8 mouse cellular contexts compared by ENCODE assay signal in genomic region chr15:77336287-77336967, GRCm38 (mm10). TPM values are rescaled to one million over a fixed set of nuclear protein-coding genes. Genes with fewer than 3 reads are reported as not detected.
A peak's percentile ranks its signal among the peaks of the same experiment; 100 is the strongest.
DNase-seq lines count a peak whose midpoint lies in the region; ATAC-seq and TF ChIP-seq lines count a peak whose summit lies in the region.

No protein-coding gene starts in this region.

- H3K27ac ChIP-seq in cerebellum, adult 2 months (ENCODE audit: insufficient read depth, low read length) = peak overlapping the region; percentile 15; the same call in 1 of the 2 replicates
- peak overlapping the region; percentile 56 for H3K27ac ChIP-seq in liver, embryonic 16.5 days (ENCODE audit: low read length)
- peak overlapping the region; percentile 60 for H3K27ac ChIP-seq in neural tube, embryonic 15.5 days (replicated peaks)

- H3K4me1 ChIP-seq in cerebellum, adult 2 months (ENCODE audit: control insufficient read depth, insufficient read depth, low read length) = no peaks in the 10 kb centered on the region; the same call in 1 of the 2 replicates
- H3K4me1 ChIP-seq in liver, embryonic 16.5 days (ENCODE audit: control insufficient read depth, low read depth, low read length) = no peaks in the 10 kb centered on the region
- peaks cover 23% of the 10 kb centered on the region for H3K4me1 ChIP-seq in neural tube, embryonic 15.5 days

- peak overlapping the region; percentile 79 for H3K4me3 ChIP-seq in cerebellum, adult 2 months (replicated peaks; ENCODE audit: insufficient read depth, low read depth, low read length)
- H3K4me3 ChIP-seq in liver, embryonic 16.5 days (ENCODE audit: low read depth, low read length) = peak overlapping the region; percentile 41
- H3K4me3 ChIP-seq in neural tube, embryonic 15.5 days (replicated peaks) = peak overlapping the region; percentile 39

- no peaks in the 10 kb centered on the region for H3K36me3 ChIP-seq in liver, embryonic 16.5 days (ENCODE audit: control insufficient read depth, insufficient read depth)
- H3K36me3 ChIP-seq in neural tube, embryonic 15.5 days = no peaks in the 10 kb centered on the region

- peak; percentile 89 for DNase-seq in Muller cell, postnatal 12 days (ENCODE audit: inconsistent ontology term)
- DNase-seq in cerebellum, adult 2 months = peak; percentile 81 to 90
- DNase-seq in forelimb bud, embryonic 11.5 days (ENCODE audit: low read depth, low spot score) = peak; percentile 91
- DNase-seq in heart, postnatal 36 days = peak; percentile 95
- DNase-seq in layer of hippocampus, adult 18-20 months (ENCODE audit: low spot score in 2 of 2) = peak; percentile 71 to 85
- DNase-seq in thymus, postnatal 14 days = peak; percentile 42

- H3K9me3 ChIP-seq in liver, embryonic 16.5 days (replicated peaks; ENCODE audit: control insufficient read depth, low read length) = no peaks in the 10 kb centered on the region
- no peaks in the 10 kb centered on the region for H3K9me3 ChIP-seq in neural tube, embryonic 15.5 days (replicated peaks)

- TF ChIP-seq POLR2A in cerebellum, adult 2 months (IDR thresholded peaks at IDR 0.05; ENCODE audit: borderline replicate concordance, insufficient read depth, low read length) = no peak

- H3K9ac ChIP-seq in liver, embryonic 16.5 days (ENCODE audit: low read depth, low read length) = peak overlapping the region; percentile 19; the same call in 1 of the 2 replicates
- H3K9ac ChIP-seq in neural tube, embryonic 15.5 days (replicated peaks) = peak overlapping the region; percentile 36; the same call in 1 of the 2 replicates

- peak; percentile 90 for TF ChIP-seq CTCF in cerebellum, adult 2 months (IDR thresholded peaks at IDR 0.05; ENCODE audit: borderline replicate concordance, insufficient read depth, low read depth, low read length)

- 2% methylated on average over 32 of the region's 32 CpGs for WGBS in cerebellum, adult 2 months
- WGBS in liver, embryonic 16.5 days (ENCODE audit: insufficient replicate concordance) = 5% methylated on average over 32 of the region's 32 CpGs
- WGBS in neural tube, embryonic 15.5 days = 2% methylated on average over 32 of the region's 32 CpGs

- H3K27me3 ChIP-seq in cerebellum, adult 2 months (ENCODE audit: control insufficient read depth, insufficient read depth, low read length) = no peaks in the 10 kb centered on the region
- no peaks in the 10 kb centered on the region for H3K27me3 ChIP-seq in liver, embryonic 16.5 days (ENCODE audit: control insufficient read depth, insufficient read depth, low read depth, low read length)
- H3K27me3 ChIP-seq in neural tube, embryonic 15.5 days (replicated peaks) = no peaks in the 10 kb centered on the region

- intact Hi-C loops in heart, postnatal 36 days (cut with DNase I) = loop anchor here (1.0 to 5.0 kb wide), 4 partner anchors 60 to 300 kb away; no protein-coding TSS in a partner anchor

- H3K4me2 ChIP-seq in liver, embryonic 16.5 days (ENCODE audit: low read depth, low read length) = peak overlapping the region; percentile 45
- H3K4me2 ChIP-seq in neural tube, embryonic 15.5 days = peak overlapping the region; percentile 65

- ATAC-seq in liver, embryonic 16.5 days (ENCODE audit: low read depth) = no peak
- peak; percentile 74 for ATAC-seq in neural tube, embryonic 15.5 days (ENCODE audit: low FRiP score)

RNA-seq across cellular contexts. Expression of gene Rbfox2, which starts 29.6 kb away (rescaled TPM):
- 177 and 188 TPM in 2 replicates for polyA plus RNA-seq in cerebellum, adult 2 months (2012; rRNA removed)
- 100 to 1,000 TPM in 1 of 2 experiments, 10 to 100 TPM in 1; 91.7 to 107 TPM for total RNA-seq in heart, postnatal 36 days (2021)
- total RNA-seq in layer of hippocampus, adult 18-20 months (2021) = 100 to 1,000 TPM; 238 to 245 TPM
- 12.7 and 14.4 TPM in 2 replicates for polyA plus RNA-seq in liver, embryonic 16.5 days (2015; fragmentation: Nextera tagmentation; extraction: Ambion mirVana)
- 103 and 120 TPM in 2 replicates for polyA plus RNA-seq in neural tube, embryonic 15.5 days (2015; fragmentation: Nextera tagmentation; extraction: Ambion mirVana)

Comparison
In these comparisons a context has a peak if more than half of its experiments do, and no peak if none do; other contexts are left out.
1. DNase-seq: peak in every context shown above with its lines; median percentile 95 in heart, postnatal 36 days; 91 in forelimb bud, embryonic 11.5 days; 89 in Muller cell, postnatal 12 days; 86 in cerebellum, adult 2 months; 78 in layer of hippocampus, adult 18-20 months; 42 in thymus, postnatal 14 days.